Mouse (Mus musculus) activated CD4-positive, CD25-positive, alpha-beta regulatory T cell (primary cell): ENCODE data around the gene Itgb1bp1. TPM values are rescaled to one million over a fixed set of nuclear protein-coding genes. Genes with fewer than 3 reads are reported as not detected.

Source experiments
- polyA plus RNA-seq, 2 experiments: library from polyadenylated mRNA; unstranded; fragments of 100-300 nt; shearing (Covaris generic); gene quantifications; one replicate each; pipeline ENCODE4 v1.2.1; 2017

Gene Itgb1bp1
- polyA plus RNA-seq, result 100 to 1,000 TPM; 127 to 138 TPM

GRCm38 (mm10) chr12:21286243-21286622 lies at the start of gene Itgb1bp1:
Itgb1bp1 (minus strand) TSS chr12:21286284.

GRCm38 (mm10) chr12:21315923-21316868 lies 30.1 kb upstream of the Itgb1bp1 start, which contains the start of gene Iah1:
Iah1 (plus strand) TSS chr12:21316389.

GRCm38 (mm10) chr12:21284761-21285441 lies 1.2 kb downstream of the Itgb1bp1 start, which contains the start of gene Cpsf3:
Cpsf3 (plus strand) TSS chr12:21285391.

Other genes with a start within 250 kb of the Itgb1bp1 start
- gene Cpsf3, start 893 bp downstream of the Itgb1bp1 start, polyA plus RNA-seq, result 100 to 1,000 TPM; 101 to 118 TPM
- gene Iah1, start 30.1 kb upstream of the Itgb1bp1 start, polyA plus RNA-seq, result 10 to 100 TPM; 45.8 to 50.0 TPM
- gene Adam17, start 87.3 kb upstream of the Itgb1bp1 start, polyA plus RNA-seq, result 10 to 100 TPM; 54.5 to 80.8 TPM
- gene Ywhaq, start 131.4 kb upstream of the Itgb1bp1 start, polyA plus RNA-seq, result 100 to 1,000 TPM; 198 to 297 TPM